Mouse (Mus musculus) forebrain, embryonic 10.5 days (tissue): ENCODE data around the gene Gtf2i. TPM values are rescaled to one million over a fixed set of nuclear protein-coding genes. Genes with fewer than 3 reads are reported as not detected.
"Not testable (repeated sequence)": the region's sequence is repeated elsewhere in the genome, so short reads cannot be mapped to it uniquely, and the experiment has no call there.

Experiments
- DNase-seq: peaks from one replicate; pipeline ENCODE4 v3.0.0-alpha.2; 2017; ENCODE audit warnings: low spot score; ENCODE audit errors: extremely low spot score
- H3K27ac ChIP-seq: fragments of 300-500 bp; sonication (generic); 2 replicates; pipeline ENCODE4 v1.5.1; 2016; ENCODE audit warnings: mild to moderate bottlenecking
- H3K27me3 ChIP-seq: fragments of 300-500 bp; sonication (generic); 2 replicates; pipeline ENCODE4 v1.6.1; 2016; ENCODE audit warnings: mild to moderate bottlenecking; ENCODE audit not compliant: poor library complexity, severe bottlenecking
- H3K36me3 ChIP-seq: fragments of 300-500 bp; sonication (generic); replicated peaks from 2 replicates; pipeline ENCODE4 v1.6.1; 2016; ENCODE audit warnings: mild to moderate bottlenecking, moderate library complexity
- H3K4me1 ChIP-seq: fragments of 300-500 bp; sonication (generic); 2 replicates; pipeline ENCODE4 v1.6.1; 2016
- H3K4me3 ChIP-seq: fragments of 300-500 bp; sonication (generic); 2 replicates; pipeline ENCODE4 v1.5.1; 2016; ENCODE audit warnings: mild to moderate bottlenecking, moderate library complexity
- H3K9me3 ChIP-seq: fragments of 300-500 bp; sonication (generic); 2 replicates; pipeline ENCODE4 v1.6.1; 2016; ENCODE audit warnings: mild to moderate bottlenecking, moderate library complexity
- WGBS: fragments of 180-500 bp; shearing (Covaris S2); methylation state at CpG from one replicate; pipeline ENCODE4 v1.1.7; 2016; 5-methylcytosine and 5-hydroxymethylcytosine counted together
- polyA plus RNA-seq: library from polyadenylated mRNA; unstranded; fragments of >200 nt; fragmentation: Nextera tagmentation; extraction: Ambion mirVana; gene quantifications from 2 replicates; pipeline ENCODE4 v1.2.1, GENCODE M21; 2016

Gene Gtf2i
- polyA plus RNA-seq: 174 and 178 TPM in 2 replicates

- Histone ChIP-seq H3K4me1 (peaks cover 56% of the 10 kb centered on the region), H3K4me3 (peak within 1 kb of the TSS; percentile 88), H3K27me3 (peaks cover 13% of the 10 kb centered on the region), H3K9me3 (no peaks in the 10 kb centered on the region), H3K27ac (peak within 1 kb of the TSS; percentile 100), H3K36me3 (peaks cover 22% of the 10 kb centered on the region)
- WGBS: under 1% methylated on average over 40 of the region's 40 CpGs
- DNase-seq: peak; percentile 96
Observed at GRCm38 (mm10) chr5:134314688-134315622, at the start of gene Gtf2i. Gtf2i (minus strand) TSS chr5:134314760.

GRCm38 (mm10) chr5:134359101-134359500 lies 44.5 kb upstream of the Gtf2i start:
- no peak overlapping the region for H3K4me3 ChIP-seq
- no peaks in the 10 kb centered on the region for H3K4me1 ChIP-seq
- H3K27me3 ChIP-seq: no peaks in the 10 kb centered on the region
- 97% methylated on average over 4 of the region's 4 CpGs for WGBS
- H3K9me3 ChIP-seq: no peaks in the 10 kb centered on the region
- H3K27ac ChIP-seq: no peak overlapping the region
- no peak for DNase-seq
- peaks cover 70% of the 10 kb centered on the region for H3K36me3 ChIP-seq

DNA sequence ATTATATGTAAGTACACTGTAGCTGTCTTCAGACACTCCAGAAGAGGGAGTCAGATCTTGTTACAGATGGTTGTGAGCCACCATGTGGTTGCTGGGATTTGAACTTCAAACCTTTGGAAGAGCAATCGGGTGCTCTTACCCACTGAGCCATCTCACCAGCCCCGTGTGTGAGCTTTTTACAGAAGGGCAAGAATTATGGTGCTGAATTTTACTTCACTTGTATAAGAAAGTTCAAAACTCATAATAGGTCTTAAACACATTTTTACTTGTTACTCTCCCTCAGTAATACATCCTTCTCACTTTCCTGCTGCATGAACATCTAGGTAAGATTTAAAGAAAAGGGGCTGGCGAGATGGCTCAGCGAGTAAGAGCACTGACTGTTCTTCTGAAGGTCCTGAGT lies 40.8 kb upstream of the Gtf2i start:
- H3K4me1 ChIP-seq, H3K9me3 ChIP-seq, H3K4me3 ChIP-seq, DNase-seq, H3K27ac ChIP-seq, H3K27me3 ChIP-seq: not testable (repeated sequence)
- WGBS: 95% methylated on average over 4 of the region's 4 CpGs
- peaks cover 45% of the 10 kb centered on the region for H3K36me3 ChIP-seq

DNA sequence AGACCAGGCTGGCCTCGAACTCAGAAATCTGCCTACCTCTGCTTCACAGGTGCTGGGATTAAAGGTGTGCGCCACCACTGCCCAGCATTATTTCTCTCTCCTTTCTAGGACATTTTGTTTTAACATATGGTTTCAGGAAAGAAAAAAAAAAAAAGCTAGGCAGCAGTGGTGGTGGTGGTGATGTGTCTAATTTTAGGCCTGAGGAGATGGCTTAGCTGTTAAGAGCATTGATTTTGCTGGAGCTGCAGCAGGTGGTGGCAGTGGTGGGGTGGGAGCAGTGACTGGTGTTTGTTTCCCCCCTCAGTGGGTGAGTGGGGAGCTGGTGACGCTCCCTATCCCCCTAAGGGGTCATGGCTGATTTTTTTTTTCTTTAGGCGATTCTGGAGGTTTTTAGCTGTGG lies 38.6 kb upstream of the Gtf2i start:
- no peak overlapping the region for H3K4me3 ChIP-seq
- H3K36me3 ChIP-seq: peaks cover 22% of the 10 kb centered on the region
- WGBS: 82% methylated on average over 4 of the region's 4 CpGs
- H3K9me3 ChIP-seq: no peaks in the 10 kb centered on the region
- H3K27me3 ChIP-seq: no peaks in the 10 kb centered on the region
- H3K27ac ChIP-seq: no peak overlapping the region
- H3K4me1 ChIP-seq: peaks cover 12% of the 10 kb centered on the region
- no peak for DNase-seq

DNA sequence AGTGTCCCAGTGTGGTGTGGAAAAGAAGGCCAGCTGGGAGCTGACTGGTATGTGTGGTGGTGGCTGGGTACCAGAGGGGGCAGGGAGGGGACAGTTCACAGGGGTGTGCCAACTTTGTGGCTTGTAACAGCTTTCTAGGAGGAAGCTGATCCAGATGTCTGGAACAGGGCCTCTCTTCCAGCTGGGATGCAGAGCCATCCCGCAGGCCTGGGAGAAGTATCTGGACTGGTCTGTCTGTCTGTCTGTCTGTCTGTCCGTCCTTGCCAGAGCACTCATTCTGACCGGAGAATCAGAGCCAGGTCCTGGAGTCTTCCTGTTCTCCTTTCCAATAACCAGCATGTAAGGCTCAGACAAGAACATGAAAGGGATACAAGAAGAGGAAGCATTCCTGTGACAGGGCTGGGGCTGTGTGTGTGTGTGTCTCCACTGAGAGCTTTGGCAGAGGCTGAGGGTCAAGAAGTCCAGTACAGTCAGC lies 38.0 kb upstream of the Gtf2i start:
- DNase-seq: no peak
- Histone ChIP-seq H3K27ac (no peak overlapping the region), H3K9me3 (no peaks in the 10 kb centered on the region), H3K36me3 (peaks cover 17% of the 10 kb centered on the region), H3K4me1 (peaks cover 12% of the 10 kb centered on the region), H3K4me3 (no peak overlapping the region), H3K27me3 (no peaks in the 10 kb centered on the region)
- 87% methylated on average over 3 of the region's 3 CpGs for WGBS

- WGBS: 22% methylated on average over 10 of the region's 10 CpGs
- peaks cover 12% of the 10 kb centered on the region for H3K4me1 ChIP-seq
- DNase-seq: peak; percentile 47
- H3K9me3 ChIP-seq: no peaks in the 10 kb centered on the region
- H3K27ac ChIP-seq: no peak overlapping the region
- no peaks in the 10 kb centered on the region for H3K36me3 ChIP-seq
- H3K27me3 ChIP-seq: no peaks in the 10 kb centered on the region
- H3K4me3 ChIP-seq: peak overlapping the region; percentile 27; the same call in 1 of the 2 replicates
Observed at GRCm38 (mm10) chr5:134350660-134351059, 36.1 kb upstream of the Gtf2i start.

DNA sequence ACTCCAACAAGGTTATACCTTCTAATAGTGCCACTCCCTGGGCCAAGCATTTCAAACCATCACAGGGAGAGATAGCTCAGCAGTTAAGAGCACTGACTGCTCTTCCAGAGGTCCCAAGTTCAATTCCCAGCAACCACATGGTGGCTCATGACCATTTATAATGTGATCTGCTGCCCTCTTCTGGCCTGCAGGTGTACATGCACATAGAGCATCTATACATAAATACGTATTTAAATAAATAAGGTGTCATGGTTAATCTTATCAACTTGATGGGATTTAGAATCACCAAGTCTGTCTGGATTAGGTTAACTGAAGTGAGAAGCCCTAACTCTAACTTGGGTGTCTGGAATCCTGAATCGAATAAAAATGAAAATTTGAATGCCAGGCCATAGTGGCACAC lies 32.5 kb upstream of the Gtf2i start:
- Histone ChIP-seq H3K27ac (no peak overlapping the region), H3K9me3 (no peaks in the 10 kb centered on the region), H3K36me3 (no peaks in the 10 kb centered on the region), H3K4me3 (no peak overlapping the region), H3K27me3 (no peaks in the 10 kb centered on the region), H3K4me1 (peaks cover 12% of the 10 kb centered on the region)
- 79% methylated on average over 2 of the region's 2 CpGs for WGBS
- no peak for DNase-seq

DNA sequence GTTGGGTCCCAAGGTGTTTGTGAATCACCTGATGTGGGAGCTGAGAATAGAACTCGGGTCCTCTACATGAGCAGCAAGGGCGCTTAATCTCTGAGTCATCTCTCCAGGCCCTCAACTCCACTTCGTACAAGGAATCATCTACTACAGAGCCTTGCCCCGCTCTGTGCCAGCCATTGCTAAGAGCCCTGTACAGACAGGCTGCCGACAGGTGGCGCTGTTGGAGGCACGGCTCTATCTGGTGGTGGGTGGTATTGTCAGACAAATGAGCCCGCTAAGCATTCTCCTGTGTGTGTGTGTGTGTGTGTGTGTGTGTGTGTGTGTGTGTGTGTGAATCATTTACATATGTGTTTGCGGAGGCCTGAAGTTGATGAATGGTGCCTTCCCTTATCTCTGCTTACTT lies 30.9 kb upstream of the Gtf2i start:
- DNase-seq: no peak
- Histone ChIP-seq H3K4me1 (peaks cover 7% of the 10 kb centered on the region), H3K9me3 (no peaks in the 10 kb centered on the region), H3K27me3 (no peaks in the 10 kb centered on the region), H3K36me3 (no peaks in the 10 kb centered on the region), H3K4me3 (no peak overlapping the region), H3K27ac (no peak overlapping the region)
- 87% methylated on average over 9 of the region's 9 CpGs for WGBS

DNA sequence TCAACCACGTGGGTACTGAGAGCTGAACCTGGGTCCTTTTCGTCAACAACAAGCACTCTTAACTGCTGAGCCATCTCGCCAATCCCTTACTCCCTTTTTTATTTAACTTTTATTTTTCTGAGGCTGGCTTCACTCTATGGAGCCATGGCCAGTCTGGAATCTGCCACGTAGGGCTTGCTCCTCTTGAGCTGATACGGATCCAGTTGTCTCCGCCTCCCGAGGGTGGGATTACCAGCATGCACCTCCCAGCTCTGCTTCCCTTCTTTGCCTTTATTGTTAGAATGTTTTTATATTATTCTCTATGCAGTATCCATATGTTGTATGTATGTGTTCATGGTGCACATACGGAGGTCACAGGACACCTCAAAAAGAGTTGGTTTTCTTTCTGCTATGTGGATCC lies 29.5 kb upstream of the Gtf2i start:
- Histone ChIP-seq H3K4me3 (no peak overlapping the region), H3K36me3 (no peaks in the 10 kb centered on the region), H3K27me3 (no peaks in the 10 kb centered on the region), H3K27ac (no peak overlapping the region), H3K9me3 (no peaks in the 10 kb centered on the region), H3K4me1 (peaks cover 7% of the 10 kb centered on the region)
- DNase-seq: no peak
- WGBS: 90% methylated on average over 8 of the region's 8 CpGs

DNA sequence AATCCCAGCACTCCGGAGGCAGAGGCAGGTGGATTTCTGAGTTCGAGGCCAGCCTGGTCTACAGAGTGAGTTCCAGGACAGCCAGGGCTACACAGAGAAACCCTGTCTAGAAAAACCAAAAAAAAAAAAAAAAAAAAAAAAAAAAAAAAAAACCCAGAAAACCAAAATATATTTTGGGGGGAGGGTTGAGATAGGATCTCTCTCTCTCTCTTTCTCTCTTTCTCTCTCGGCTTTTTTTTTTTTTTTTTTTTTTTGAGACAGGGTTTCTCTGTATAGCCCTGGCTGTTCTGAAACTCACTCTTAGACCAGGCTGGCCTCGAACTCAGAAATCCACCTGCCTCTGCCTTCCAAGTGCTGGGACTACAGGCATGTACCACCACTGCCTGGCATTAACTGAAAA lies 29.0 kb upstream of the Gtf2i start:
- not testable (repeated sequence) for H3K4me3 ChIP-seq, H3K27me3 ChIP-seq, H3K27ac ChIP-seq, H3K4me1 ChIP-seq, H3K9me3 ChIP-seq, H3K36me3 ChIP-seq, DNase-seq
- WGBS: 92% methylated on average over 4 of the region's 4 CpGs

- no peak overlapping the region for H3K4me3 ChIP-seq
- H3K27me3 ChIP-seq: no peaks in the 10 kb centered on the region
- H3K4me1 ChIP-seq: peaks cover 7% of the 10 kb centered on the region
- DNase-seq: no peak
- H3K36me3 ChIP-seq: no peaks in the 10 kb centered on the region
- WGBS: 86% methylated on average over 18 of the region's 18 CpGs
- no peak overlapping the region for H3K27ac ChIP-seq
- H3K9me3 ChIP-seq: no peaks in the 10 kb centered on the region
Observed at GRCm38 (mm10) chr5:134342503-134343205, 28.1 kb upstream of the Gtf2i start.

- no peak for DNase-seq
- Histone ChIP-seq H3K4me1 (peaks cover 7% of the 10 kb centered on the region), H3K36me3 (no peaks in the 10 kb centered on the region), H3K27me3 (no peaks in the 10 kb centered on the region), H3K27ac (no peak overlapping the region), H3K9me3 (no peaks in the 10 kb centered on the region), H3K4me3 (no peak overlapping the region)
- 90% methylated on average over 5 of the region's 5 CpGs for WGBS
Observed at GRCm38 (mm10) chr5:134341721-134342120, 27.2 kb upstream of the Gtf2i start.

DNA sequence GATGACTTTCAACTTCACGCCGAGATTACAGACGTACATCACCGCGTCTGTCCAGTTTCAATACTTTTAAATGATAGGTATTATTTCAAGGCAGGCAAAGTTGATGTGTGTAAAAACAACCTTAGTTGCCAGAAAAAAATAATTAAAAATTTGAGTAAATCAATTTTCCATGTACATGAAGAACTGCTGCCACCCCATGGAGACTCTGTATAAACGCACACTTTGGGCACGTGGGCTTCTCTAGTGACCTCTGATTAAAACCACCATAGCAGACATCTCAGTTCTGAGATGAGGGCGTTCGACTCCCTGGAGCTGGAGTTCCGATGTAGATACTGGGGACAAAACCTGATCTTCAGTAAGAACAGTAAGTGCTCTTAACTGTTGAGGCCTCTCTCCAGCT lies 26.8 kb upstream of the Gtf2i start:
- H3K27me3 ChIP-seq: no peaks in the 10 kb centered on the region
- no peak for DNase-seq
- H3K9me3 ChIP-seq: no peaks in the 10 kb centered on the region
- no peak overlapping the region for H3K27ac ChIP-seq
- no peak overlapping the region for H3K4me3 ChIP-seq
- H3K36me3 ChIP-seq: no peaks in the 10 kb centered on the region
- 78% methylated on average over 10 of the region's 10 CpGs for WGBS
- peaks cover 7% of the 10 kb centered on the region for H3K4me1 ChIP-seq
